Mouse (Mus musculus): ENCODE data around the gene Flcn.
A peak's percentile ranks its signal among the peaks of the same experiment; 100 is the strongest.
"Not testable (repeated sequence)": the region's sequence is repeated elsewhere in the genome, so short reads cannot be mapped to it uniquely, and the experiment has no call there.

Gene Flcn

DNA sequence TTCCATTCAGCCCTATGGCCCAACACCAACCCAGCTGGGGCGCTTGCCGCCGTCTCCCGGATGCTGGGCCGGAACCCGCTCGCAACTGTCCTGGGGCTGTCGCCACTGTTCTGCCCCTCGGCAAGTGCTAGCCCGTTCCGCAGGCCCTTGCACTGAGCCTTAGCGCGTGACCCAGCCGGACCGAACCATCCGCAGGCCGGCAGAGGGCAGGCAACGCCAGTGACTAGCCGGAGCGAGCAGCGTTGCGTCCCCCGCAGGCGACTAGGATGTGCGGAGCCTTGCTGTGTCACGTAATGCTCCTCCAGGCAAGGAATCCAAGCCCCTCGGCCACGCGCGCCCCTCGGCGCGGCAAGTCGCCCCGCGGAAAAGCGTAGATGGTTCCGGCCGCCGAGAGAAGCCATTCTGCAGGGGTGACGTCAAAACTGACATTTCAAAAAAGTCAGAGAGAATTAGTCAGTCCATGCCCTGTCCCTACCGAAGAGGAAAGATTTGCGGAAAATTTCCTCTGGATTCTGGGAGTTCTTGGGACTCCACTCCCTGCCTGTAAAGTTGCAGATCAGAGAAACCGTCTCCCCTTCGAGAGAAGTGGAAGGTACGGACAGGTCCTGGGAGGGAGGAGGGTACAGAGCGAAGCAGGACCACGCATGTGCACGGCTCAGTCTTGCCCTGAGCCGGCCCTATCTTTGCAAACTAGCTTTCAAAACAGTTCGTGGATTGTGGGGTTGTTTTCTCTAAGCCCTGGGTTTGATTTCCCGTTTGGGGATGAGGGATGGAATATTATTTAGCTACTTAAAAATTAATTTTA lies at the start of gene Flcn:
Gene Flcn (minus strand): TSS at position 347 of the 805 bp plus-strand sequence.
- DNase-seq (ENCODE audit: low spot score) = peak; percentile 79

DNA sequence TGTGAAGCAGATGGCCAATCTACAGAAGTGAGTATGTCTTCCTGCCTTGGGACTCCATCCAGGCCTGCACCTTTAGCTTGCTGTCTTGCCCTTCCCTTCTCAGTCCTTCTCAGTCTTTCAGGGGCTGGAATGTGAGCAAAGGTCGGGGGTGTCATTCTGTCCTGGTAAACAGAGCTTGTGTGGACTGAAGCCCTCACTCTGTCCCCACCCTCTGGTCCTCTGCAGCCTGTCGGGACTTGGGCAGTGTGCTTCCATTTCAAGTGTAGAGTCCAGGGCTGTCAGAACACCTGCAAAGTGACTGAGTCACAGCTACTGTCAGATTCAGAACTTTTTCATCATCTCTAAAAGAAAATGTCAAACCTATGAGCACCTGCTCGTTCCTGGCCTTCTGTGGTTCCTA lies 43.0 kb upstream of the Flcn start:
- no peak for DNase-seq (ENCODE audit: low spot score)

DNA sequence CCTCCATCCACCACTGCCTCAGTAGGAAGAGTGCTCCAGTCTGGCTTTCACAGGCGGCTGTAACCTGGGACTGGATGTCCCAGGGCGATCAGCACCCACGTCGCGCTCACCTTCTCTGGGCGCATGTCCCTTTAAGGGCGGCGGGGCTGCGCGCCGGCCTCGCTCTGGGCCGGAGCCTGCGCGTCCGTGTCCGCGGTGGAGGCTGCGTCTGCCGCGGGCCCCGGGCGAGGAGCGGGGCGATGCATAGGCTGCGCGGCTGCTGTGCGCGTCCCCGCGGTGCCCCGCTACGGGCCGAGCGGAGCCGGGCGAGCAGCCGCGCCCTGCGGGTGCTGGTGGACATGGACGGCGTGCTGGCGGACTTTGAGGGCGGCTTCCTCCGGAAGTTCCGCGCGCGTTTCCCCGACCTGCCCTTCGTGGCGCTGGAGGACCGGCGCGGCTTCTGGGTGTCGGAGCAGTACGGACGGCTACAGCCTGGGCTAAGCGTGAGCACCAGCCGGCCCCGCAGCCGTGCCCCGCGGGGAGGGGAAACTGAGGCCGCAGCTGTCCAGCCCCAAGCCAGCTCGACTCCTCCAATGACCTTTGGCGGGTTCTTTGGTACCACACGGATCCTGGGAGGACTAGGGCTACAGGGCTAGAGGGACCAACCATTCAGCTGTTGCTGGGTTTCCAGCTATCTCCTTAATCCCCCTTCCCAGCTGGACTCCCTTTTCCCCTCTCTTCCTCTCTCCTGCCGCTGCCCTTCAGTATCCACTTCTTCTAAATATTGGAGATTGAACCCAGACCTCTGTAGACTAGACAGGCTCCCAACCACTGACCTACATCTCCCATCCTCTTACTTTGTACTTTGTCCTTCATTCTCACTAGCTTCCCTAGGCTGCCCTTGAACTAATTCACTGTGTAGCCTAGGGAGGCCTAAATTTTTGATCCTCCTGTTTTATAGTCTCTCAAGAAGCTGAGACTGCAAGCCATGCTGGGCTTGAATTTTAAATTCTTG lies 38.4 kb upstream of the Flcn start:
- DNase-seq (ENCODE audit: low spot score) = peak; percentile 71

DNA sequence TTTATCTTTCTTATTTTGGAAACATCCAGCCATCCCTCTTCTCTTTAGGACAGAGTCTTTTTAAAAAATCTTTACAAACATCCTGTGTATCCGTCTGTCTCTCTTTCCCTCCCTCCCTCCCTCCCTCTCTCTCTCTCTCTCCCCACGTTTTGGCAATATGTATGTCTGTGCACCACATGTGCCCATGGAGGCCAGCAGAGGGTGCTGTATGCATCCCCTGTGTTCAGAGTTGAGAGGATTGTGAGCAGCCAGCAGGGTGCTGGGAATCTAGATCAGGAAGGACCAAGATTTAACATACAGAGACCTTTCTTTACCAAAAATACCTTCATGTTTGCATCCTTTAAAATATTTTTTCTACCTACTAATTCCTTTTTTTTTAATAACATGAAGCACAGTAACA lies 37.3 kb upstream of the Flcn start:
- DNase-seq (ENCODE audit: low spot score) = no peak

DNA sequence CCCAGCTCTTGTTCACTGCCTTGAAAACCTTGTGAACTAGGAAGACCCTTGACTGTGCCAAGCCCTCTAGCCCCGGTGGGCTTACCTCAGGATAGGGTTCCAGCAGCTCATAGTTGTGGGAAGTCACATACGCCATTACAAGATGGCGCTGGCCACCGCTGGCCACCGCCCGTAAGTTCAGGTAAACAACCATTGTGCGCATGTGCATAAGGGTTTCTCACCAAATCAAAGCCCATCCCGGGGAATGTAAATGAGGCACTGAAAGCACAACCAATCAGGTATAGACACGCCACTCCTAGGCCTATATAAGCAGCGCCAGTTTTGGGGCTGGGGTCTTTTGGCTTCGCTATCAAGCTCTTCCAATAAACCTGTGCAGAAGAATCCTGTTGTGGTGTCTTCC lies 36.5 kb upstream of the Flcn start:
- no peak for DNase-seq (ENCODE audit: low spot score)

DNA sequence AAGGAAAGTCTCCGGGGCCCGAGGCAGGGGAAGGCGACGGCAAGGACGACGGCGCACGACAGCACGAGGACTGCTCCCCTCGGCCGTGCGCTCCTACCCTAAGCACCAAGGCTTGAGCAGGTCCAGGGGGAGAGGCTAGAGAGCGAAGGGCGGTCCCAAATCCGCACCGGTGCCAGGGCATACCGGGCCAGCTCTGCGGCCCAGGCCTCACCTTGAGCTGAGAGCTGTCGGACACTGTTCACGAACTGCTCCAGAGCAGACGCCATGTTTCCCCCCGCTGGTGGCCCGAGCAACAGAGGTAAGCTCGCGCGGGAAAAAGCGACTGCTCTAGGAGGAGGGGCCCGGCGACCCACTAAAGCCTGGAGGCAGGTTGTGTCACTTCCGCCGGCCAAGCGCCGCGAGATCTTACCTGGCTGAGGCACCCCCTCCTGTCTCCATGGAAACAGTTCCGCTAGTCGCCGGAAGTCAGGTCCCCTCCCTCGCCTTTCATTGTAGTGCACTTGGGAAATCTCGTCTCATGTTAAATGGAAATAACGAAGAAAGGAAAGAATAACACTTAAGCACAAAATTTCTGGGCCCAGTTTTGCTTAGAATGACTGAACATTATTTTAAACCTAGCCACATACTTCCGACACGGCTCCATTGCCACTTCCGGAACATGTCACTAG lies 29.8 kb upstream of the Flcn start, which contains the start of gene Cops3:
Gene Cops3 (minus strand): TSS at position 380 of the 668 bp plus-strand sequence.
- DNase-seq (ENCODE audit: low spot score) = peak; percentile 77

DNA sequence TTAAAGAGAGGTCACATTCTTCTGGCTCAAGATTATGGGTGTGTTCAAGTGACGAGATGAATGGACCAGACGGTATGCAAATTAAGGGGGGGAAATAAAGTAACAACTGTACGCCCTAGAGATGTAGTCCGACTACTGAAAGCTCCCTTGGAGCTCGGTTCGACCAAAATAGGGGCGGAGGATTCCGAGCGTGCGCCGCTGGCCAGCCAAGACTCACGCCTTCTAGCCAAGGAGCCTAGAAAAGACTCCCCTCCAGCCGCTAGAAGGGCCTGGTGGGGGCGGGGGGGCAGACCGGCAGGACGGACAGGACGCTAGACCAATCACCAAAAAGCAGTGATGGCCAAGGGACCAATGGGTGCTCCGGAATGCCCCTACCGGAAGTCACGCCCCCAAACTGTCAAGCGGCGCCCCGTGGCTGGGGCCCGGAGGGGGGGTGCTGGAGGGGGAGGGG lies 29.2 kb upstream of the Flcn start, which contains the start of gene Nt5m:
Gene Nt5m (plus strand): TSS at position 440 of the 451 bp plus-strand sequence.
- peak; percentile 92 for DNase-seq (ENCODE audit: low spot score)

DNA sequence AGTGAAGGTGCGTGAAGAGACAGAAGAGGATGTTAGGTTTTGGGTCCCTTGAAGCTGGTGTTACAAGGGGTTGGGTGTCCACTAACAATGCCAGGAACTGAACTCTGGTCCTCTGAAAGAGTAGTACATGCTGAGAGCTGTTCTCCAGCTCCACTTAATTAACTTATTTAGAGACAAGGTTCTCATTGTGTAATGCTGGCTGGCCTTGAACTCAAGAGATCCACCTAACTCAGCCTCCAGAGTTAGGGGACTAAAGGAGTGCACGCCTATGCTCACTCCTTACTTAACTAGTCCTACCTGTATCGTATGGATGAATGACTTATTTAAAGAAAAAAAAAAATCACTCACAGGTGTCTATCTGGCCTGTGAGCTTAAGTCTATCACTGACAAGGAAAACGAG lies 28.6 kb upstream of the Flcn start:
- no peak for DNase-seq (ENCODE audit: low spot score)

DNA sequence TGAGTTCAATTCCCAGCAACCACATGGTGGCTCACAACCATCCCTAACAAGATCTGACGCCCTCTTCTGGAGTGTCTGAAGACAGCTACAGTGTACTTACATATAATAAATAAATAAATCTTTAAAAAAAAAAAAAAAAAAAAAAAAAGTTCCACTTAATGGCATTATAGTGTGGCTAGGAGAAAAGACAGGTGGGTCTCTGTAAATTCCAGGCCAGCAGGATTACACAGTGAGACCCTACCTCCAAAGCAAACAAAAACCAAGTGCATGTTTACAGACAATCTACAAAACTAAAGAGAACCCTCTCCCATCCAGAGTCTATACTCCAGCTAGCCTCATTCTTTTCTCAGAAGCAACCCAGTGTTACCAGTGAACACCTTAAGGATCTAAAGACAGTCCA lies 28.0 kb upstream of the Flcn start:
- DNase-seq (ENCODE audit: low spot score) = not testable (repeated sequence)

DNA sequence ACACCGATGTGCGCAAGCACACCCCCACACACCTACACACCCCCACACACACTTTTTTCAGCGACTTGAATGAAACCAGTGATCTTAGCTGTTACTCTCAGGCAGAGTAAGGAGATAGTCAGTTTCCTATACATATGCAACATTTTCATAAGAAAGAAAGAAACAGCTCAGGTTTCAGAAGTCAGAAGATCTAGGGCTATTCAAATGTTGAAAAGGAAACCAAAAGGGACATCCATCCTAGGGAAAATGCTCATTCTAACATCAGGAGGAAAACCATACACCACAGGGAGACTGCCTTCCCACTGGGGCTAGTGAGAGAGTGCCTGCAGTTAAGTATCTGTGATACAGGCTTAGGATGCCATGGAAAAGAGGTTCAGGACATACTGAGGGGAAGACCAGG lies 11.8 kb upstream of the Flcn start:
- no peak for DNase-seq (ENCODE audit: low spot score)

DNA sequence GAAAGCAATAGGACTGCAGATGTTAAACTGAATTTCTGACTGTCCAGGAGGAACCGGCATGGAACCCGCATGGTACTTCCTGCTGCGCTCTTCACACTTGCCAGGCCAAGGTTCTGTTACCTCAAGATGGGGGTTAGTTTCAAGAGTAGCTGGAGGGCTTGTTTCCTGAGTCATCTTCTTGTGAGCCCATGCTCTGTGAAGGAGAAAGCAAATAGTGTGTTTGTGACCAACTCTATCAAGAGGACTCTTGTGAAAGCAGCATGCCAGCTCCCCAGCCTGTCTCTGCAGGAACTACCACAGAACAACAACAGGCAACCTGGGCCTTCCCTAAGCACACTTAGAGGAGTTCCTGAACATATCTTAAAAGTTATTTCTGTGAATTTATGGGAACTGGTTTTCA lies 8.1 kb upstream of the Flcn start:
- no peak for DNase-seq (ENCODE audit: low spot score)

DNA sequence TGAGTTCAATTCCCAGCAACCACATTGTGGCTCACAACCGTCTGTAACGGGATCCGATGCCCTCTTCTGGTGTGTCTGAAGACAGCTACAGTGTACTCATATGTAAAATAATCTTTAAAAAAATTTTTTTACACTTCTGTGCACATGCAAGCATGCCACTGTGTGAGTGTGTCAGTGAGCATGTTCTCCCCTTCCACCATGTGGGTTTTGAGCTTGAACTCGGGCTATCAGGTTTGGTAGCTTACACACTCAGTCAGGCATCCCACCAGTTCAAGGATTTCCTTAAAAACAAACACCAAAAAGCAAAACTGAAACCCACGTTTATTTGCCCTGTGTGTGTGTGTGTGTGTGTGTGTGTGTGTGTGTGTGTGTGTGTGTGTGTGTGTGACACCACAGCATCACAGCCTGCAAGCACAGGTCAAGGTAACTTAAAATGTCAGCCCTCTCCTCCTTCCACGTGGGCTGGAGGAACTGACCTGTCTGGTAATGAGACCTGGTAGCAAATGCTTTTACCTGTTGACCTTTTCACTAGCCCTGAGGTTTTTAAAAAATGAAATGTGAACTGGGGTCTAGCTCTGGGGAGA lies 5.8 kb upstream of the Flcn start:
- DNase-seq (ENCODE audit: low spot score) = no peak

DNA sequence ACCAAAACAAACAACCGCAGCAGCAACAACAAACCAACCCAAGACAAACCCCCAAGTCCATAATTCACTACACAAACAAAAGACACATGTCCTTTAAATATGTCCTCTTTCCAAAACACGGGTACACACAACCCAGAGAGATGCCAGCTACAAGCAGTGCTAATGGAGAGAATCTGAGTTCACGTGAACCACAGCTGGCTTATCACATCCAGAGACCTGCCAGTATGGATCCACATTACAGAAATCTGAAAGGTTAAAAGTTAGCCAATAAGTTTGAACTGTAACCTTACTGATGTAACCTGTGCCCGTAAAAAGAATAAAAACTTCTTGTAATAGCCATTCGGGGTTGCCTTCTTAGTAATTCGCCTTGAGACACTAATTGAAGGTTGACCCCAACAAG lies 5.1 kb upstream of the Flcn start:
- DNase-seq (ENCODE audit: low spot score) = no peak

DNA sequence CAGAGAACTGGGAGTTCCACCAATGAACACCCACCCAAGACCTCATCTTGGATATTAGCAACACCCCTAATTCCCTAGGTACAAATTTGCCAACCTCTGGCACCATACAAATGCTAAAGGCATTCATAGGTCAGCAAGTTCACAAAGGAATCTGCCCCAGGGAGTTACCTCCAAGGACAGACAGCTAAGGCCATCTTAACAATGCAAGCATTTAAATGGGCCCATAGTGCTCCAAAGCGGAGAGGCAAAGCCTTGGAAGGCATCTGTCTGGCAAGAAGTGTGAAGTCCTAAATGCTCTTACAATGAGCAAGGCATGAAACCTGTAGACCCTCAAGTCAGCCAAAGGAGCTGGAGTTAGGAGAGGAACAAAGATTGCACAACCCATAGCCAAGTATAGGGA lies 4.5 kb upstream of the Flcn start:
- no peak for DNase-seq (ENCODE audit: low spot score)

DNA sequence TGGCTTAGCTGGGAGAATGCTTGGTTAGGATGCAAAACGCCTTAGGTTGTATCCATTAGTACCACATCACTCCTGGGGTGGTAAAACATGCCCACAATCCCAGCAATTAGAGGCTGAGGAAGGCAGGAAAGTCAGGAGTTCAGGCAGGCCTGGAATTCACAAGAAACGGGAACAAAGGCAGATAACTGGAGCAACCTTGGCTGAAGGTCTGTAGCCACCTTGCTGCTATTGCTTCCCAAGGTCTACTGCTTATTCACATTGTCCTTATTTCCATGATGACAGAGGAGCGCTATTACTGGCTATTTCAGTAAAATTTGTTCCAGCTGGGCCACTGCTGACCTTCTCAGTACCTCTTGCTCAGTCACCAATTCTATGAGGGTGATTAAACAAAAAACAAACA lies 3.5 kb upstream of the Flcn start:
- no peak for DNase-seq (ENCODE audit: low spot score)

DNA sequence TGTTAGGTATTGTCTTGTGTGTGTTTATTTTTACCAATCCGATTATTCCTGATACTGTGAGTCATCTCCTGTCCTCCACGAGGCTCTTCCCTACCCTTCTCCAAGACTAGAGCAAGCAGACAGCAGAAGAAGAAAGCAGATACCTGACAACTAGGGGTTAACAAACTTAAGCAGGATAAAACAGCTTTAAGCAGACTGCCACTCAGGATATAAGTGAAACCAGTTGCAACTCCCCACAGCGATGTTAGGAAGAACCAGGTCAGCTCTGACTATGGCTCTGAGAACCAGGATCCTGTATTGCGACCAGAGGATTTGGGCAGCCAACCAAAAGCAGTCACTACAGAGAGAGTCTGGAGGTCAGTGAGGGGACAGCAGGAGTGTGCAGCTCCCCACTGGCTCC lies 1.4 kb upstream of the Flcn start:
- DNase-seq (ENCODE audit: low spot score) = no peak

DNA sequence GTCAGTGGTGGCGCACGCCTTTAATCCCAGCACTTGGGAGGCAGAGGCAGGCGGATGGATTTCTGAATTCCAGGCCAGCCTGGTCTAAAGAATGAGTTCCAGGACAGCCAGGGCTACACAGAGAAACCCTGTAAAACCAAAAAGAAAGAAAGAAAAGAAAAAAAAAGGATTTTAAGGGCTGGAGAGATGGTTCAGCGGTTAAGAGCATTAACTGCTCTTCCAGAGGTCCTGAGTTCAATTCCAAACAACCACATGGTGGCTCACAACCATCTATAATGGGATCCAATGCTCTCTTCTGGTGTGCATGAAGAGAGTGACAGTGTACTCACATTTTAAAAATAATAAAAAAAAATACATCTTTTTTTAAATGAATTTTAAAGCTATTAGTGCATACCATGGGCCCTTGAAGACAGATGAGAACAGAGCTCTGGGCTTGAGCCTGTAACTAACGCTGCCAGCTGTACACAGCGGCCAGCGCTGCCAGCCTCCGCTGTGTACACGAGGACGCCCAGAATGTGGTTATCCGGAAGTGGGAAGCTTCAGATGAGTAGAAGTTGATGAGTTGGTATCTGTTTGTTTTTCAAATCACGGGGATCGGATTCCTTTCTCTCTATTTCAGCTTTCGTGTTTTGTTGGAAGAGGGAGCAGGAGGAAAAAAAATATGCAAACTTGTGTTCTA lies 803 bp upstream of the Flcn start:
- no peak for DNase-seq (ENCODE audit: low spot score)

DNA sequence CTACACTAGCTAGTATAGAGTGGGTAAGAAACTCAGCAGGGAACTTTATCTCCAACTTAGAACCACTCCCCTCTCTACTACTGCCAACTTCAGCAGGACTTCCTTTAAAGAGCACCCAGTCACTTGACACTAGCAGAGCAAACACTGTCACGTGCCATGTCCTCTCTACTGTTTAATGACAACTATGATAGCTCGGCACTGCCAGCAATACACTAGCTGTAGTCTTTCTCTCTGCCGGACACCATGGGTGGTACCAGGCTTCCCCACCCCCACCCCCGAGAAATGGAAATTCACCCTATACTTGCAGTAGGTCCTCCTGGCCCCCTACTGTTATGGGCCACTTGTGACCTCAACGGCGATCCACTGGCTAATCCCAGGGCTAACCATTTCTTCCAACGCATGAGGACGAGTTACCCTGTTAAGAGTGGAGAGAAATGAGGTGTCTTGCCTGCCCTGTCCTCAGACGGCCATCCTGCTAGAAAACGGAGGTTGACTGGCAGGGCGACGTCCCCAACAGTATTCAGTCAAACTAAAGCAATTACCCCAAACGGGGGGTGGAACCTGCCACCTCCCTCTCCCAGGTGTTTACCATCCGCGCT lies 646 bp downstream of the Flcn start:
- DNase-seq (ENCODE audit: low spot score) = no peak

DNA sequence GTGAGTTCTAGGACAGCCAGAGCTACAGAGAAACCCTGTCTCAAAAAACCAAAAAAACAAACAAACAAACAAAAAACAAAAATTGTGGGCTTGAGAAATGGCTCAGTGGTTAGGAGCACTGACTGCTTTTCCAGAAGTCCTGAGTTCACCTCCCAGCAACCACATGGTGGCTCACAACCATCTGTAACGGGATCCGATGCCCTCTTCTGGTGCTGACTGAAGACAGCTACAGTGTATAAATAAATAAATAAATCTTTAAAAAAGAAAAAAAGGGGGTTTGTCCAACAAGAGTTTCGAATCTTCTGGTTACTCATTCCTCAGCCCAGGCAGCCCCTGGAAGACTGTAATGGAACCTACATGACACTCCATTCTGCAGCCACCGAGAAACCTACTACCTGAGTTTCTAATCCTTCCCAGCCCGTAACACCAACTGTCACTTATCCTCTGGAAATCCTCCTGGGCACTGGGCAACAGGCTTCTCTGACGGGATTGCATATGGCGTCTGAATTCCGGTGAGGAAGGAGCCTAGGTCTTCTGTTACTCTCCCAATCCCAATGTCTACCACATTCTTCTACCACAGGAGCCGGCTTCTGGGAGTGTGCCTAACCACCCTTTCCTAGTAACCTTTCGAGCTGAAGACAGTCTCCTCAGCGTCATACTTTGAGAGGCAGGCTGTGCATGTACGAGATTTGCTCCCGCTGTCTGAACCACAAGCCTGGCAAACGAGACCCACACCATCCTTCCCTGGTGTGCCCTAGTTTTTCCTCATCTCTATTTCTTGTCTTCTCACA lies 1.5 kb downstream of the Flcn start:
- no peak for DNase-seq (ENCODE audit: low spot score)

DNA sequence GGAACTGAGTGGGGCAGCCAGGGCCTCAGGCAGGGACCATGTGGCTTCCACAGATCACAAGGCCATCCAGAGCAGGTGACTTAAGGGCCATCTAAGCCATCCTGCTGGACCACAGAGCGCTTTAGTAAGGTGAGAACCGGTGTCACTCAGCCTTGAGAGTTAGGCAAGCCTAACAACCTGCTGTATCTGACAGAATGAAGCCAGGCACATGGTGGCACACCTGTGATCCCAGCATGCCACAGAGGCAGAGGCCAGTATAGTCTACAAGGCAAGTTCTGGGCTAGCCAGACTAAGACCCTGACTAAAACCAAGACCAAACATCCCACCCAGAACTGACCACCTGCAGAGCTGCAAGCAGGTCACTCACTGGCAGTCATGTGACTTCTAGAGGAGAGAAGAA lies 4.2 kb downstream of the Flcn start:
- no peak for DNase-seq (ENCODE audit: low spot score)

Data from ovary, postnatal 10 days (tissue).